Comparison of ENCODE assay signal across 9 mouse cellular contexts in the genomic region with DNA sequence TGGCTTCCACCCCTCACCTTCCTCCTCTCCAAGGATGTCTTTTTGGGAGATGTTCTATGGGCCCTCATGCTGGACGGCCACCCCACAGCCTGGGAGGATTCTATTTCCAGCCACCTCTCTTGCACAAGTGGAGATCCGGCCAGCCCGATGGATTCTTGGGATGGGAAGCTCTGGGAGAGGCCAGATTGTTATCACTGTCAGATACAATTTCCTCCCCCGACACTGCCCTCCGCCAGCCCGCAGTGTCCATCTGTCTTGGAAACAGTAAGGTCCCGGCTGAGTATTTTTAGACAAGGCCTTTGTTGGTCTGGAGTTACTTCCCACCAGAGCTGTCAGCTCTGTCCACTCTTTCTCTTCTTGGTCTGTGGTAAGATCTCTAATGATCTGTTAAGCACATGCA.
DNase-seq lines count a peak whose midpoint lies in the region.
"Had no signal": no experiment of that assay in that cellular context is flagged by ENCODE, and none has a peak within 500 bp of the region (broad histone marks: within the 10 kb centered on the region; RNA-seq: fewer than 3 reads in every experiment).

No protein-coding gene starts in this region.

- intact Hi-C loops in heart, postnatal 14 days (cut with DNase I) = no loop called here

- peak; percentile 44 for DNase-seq in adrenal gland, adult 2 months
- peak; percentile 15 for DNase-seq in adrenal gland, adult 8-10 months
- DNase-seq in cerebellum, adult 9-10 months = peak; percentile 95
- peak; percentile 67 for DNase-seq in kidney, adult 9 months
- no peak for DNase-seq in thymus, postnatal 4 days
- DNase-seq in layer of hippocampus, postnatal 36 days = no peak
- DNase-seq in heart, postnatal 14 days = no peak
- DNase-seq: heart, adult 18-20 months; heart, postnatal 36 days had no signal

Comparison
In these comparisons a context has a peak if more than half of its experiments do, and no peak if none do; other contexts are left out.
1. DNase-seq: peak in adrenal gland, adult 2 months (single experiment), adrenal gland, adult 8-10 months (single experiment), cerebellum, adult 9-10 months (single experiment) and kidney, adult 9 months (single experiment); none in thymus, postnatal 4 days (single experiment), layer of hippocampus, postnatal 36 days (0 of 2) and heart, postnatal 14 days (0 of 2).